Mouse (Mus musculus): ENCODE measurements around the gene Tmem88b. TPM values are rescaled to one million over a fixed set of nuclear protein-coding genes. Genes with fewer than 3 reads are reported as not detected.

The Tmem88b gene
- total and polyA plus RNA-seq, 3 experiments = 0.19 to 0.32 TPM; not detected in 1

DNA sequence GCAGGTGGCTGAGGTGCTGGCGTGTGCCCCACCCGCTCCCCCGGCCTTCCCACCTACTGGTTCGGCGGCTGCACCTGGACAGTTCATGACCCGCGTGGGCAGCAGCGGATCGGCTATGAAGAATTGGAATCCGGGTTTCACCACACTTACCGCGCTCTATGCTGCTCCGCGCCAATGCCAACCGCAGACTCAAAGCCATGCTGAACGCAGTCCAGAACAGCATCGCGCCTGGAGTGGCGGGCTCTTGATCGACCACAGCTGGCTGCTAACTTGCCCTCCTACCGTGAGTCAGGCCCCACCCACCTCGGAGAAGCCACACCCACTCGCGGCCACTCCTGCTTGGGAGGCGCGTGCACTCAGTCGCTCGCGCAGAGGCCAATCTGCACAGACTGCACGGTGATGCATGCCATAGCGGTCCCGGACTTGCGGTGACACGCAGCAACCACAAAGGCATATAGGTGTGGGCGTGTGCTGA lies 11.4 kb downstream of the Tmem88b start, which contains the start of gene Vwa1:
Gene Vwa1 (minus strand): TSS at position 419 of the 475 bp plus-strand sequence.
- H3K4me3 ChIP-seq (ENCODE audit: control insufficient read depth in 1 of 2, insufficient read depth in 1 of 2, low read depth in 2 of 2, low read length in 2 of 2) = peak within 1 kb of the TSS; percentile 4 to 38; a peak in 2 of 4 replicates
- no peak within 1 kb of the TSS for H3K27ac ChIP-seq (ENCODE audit: control insufficient read depth, low read depth, low read length)
- H3K79me2 ChIP-seq (ENCODE audit: control insufficient read depth, insufficient read depth, low read length, poor library complexity) = peaks cover 3% of the 10 kb centered on the region; the same call in 1 of the 2 replicates
- peak within 1 kb of the TSS; percentile 24; the same call in 1 of the 2 replicates for H3K9ac ChIP-seq (ENCODE audit: control insufficient read depth, low read depth, low read length, poor library complexity, severe bottlenecking)
- H3K4me1 ChIP-seq (ENCODE audit: control insufficient read depth in 1 of 2, insufficient read depth in 2 of 2, low read length in 2 of 2) = peaks cover 6 to 30% of the 10 kb centered on the region in 2 experiments
- H3K27me3 ChIP-seq (ENCODE audit: control insufficient read depth in 1 of 2, insufficient read depth in 2 of 2, low read length in 2 of 2) = no peaks in the 10 kb centered on the region
- TF ChIP-seq CHD2 (IDR thresholded peaks at IDR 0.05; ENCODE audit: low read length) (no peak), UBTF (IDR thresholded peaks at IDR 0.05; ENCODE audit: borderline replicate concordance, insufficient read depth, low read depth, low read length) (no peak), POLR2A (IDR thresholded peaks at IDR 0.05; ENCODE audit: control insufficient read depth in 1 of 2, insufficient read depth in 1 of 2, low read depth in 1 of 2, low read length in 2 of 2, poor library complexity in 1 of 2) (no peak), SIN3A (IDR thresholded peaks at IDR 0.05; ENCODE audit: low read length) (peak; percentile 38; the same call in 1 of the 2 replicates), NRF1 (IDR thresholded peaks at IDR 0.05; ENCODE audit: insufficient read depth, low read depth, low read length, poor library complexity, severe bottlenecking) (peak; percentile 19; the same call in 1 of the 2 replicates), POLR2AphosphoS2 (IDR thresholded peaks at IDR 0.05; ENCODE audit: low read length) (no peak), CHD1 (IDR thresholded peaks at IDR 0.05; ENCODE audit: low read depth, low read length) (no peak), CTCF (IDR thresholded peaks at IDR 0.05 in 2 of 3, conservative IDR thresholded peaks at IDR 0.05 in 1 of 3; ENCODE audit: control insufficient read depth in 1 of 3, insufficient read depth in 1 of 3, low read depth in 2 of 3, low read length in 3 of 3, poor library complexity in 1 of 3, severe bottlenecking in 1 of 3) (no peak), MAZ (IDR thresholded peaks at IDR 0.05; ENCODE audit: low read depth, low read length) (no peak), MEF2A (IDR thresholded peaks at IDR 0.05; ENCODE audit: extremely low read depth, insufficient replicate concordance, low read depth, low read length, poor library complexity, severe bottlenecking) (no peak), ZC3H11A (IDR thresholded peaks at IDR 0.05; ENCODE audit: low read depth, low read length) (no peak), MAX (IDR thresholded peaks at IDR 0.05; ENCODE audit: low read length) (peak; percentile 57; the same call in 1 of the 2 replicates), POLR2AphosphoS5 (IDR thresholded peaks at IDR 0.05; ENCODE audit: borderline replicate concordance, low read depth, low read length) (no peak), ELF1 (IDR thresholded peaks at IDR 0.05; ENCODE audit: low read depth, low read length) (no peak)
- peak; percentile 83 for DNase-seq (ENCODE audit: low read depth, low spot score)
- peaks cover 0 to 8% of the 10 kb centered on the region in 2 experiments; a peak in 2 of 4 replicates for H3K36me3 ChIP-seq (ENCODE audit: control insufficient read depth in 1 of 2, insufficient read depth in 2 of 2, low read length in 2 of 2)
- H3K9me3 ChIP-seq (replicated peaks; ENCODE audit: insufficient read depth, low read length) = no peaks in the 10 kb centered on the region

DNA sequence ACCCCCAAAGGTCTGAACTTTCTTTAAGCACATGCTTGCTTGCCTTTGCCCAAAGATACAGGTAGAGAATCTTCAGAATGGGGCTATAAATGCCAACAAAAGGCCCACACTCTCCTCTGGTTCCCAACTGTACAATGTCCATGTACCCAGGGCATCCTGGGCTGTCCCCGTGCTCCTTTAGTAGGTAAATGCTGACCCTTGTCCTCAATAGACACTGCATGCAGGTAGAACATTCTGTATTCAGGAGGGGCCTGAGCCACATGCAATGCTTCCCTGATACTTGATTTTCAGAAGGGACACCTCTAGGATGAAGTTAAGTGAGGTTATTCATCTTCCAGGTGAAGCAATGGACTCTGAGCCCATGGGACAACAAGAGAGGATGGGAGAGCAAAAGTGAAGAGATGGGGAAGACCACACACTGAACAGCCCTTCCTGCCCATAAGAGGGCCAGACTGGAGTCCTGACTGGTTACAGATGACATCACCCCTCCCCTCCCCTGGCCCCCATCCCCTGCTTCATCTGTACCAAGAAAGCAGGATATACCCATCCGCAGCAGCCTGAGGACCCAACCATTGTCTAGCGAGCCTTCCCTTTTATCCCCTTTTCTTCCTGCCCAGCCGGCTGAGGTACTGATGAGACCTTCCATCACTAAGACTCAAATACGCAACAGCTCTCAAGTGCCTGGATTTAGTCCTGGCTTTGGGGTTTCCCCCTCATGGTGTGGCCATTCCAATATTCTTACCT lies 12.2 kb downstream of the Tmem88b start:
- Histone ChIP-seq H3K79me2 (ENCODE audit: control insufficient read depth, insufficient read depth, low read length, poor library complexity) (peaks cover 3% of the 10 kb centered on the region; the same call in 1 of the 2 replicates), H3K36me3 (ENCODE audit: control insufficient read depth in 1 of 2, insufficient read depth in 2 of 2, low read length in 2 of 2) (peaks cover 0 to 8% of the 10 kb centered on the region in 2 experiments; a peak in 2 of 4 replicates), H3K9me3 (replicated peaks; ENCODE audit: insufficient read depth, low read length) (no peaks in the 10 kb centered on the region), H3K27me3 (ENCODE audit: control insufficient read depth in 1 of 2, insufficient read depth in 2 of 2, low read length in 2 of 2) (no peaks in the 10 kb centered on the region), H3K9ac (ENCODE audit: control insufficient read depth, low read depth, low read length, poor library complexity, severe bottlenecking) (no peak overlapping the region), H3K4me1 (ENCODE audit: control insufficient read depth in 1 of 2, insufficient read depth in 2 of 2, low read length in 2 of 2) (peaks cover 6 to 31% of the 10 kb centered on the region in 2 experiments), H3K27ac (ENCODE audit: control insufficient read depth, low read depth, low read length) (no peak overlapping the region), H3K4me3 (ENCODE audit: control insufficient read depth in 1 of 2, insufficient read depth in 1 of 2, low read depth in 2 of 2, low read length in 2 of 2) (no peak overlapping the region)
- DNase-seq (ENCODE audit: low read depth, low spot score) = no peak
- TF ChIP-seq ETS1 (IDR thresholded peaks at IDR 0.05; ENCODE audit: low read depth, low read length) (no peak), E2F4 (IDR thresholded peaks at IDR 0.05; ENCODE audit: borderline replicate concordance, low read depth, low read length) (no peak), CHD2 (IDR thresholded peaks at IDR 0.05; ENCODE audit: low read length) (no peak), HCFC1 (IDR thresholded peaks at IDR 0.05; ENCODE audit: low read depth, low read length) (no peak), TCF12 (IDR thresholded peaks at IDR 0.05; ENCODE audit: low read depth, low read length) (no peak), GABPA (IDR thresholded peaks at IDR 0.05; ENCODE audit: low read depth, low read length) (no peak), POLR2AphosphoS5 (IDR thresholded peaks at IDR 0.05; ENCODE audit: borderline replicate concordance, low read depth, low read length) (no peak), UBTF (IDR thresholded peaks at IDR 0.05; ENCODE audit: borderline replicate concordance, insufficient read depth, low read depth, low read length) (no peak), RCOR1 (IDR thresholded peaks at IDR 0.05; ENCODE audit: low read depth, low read length) (no peak), JUND (IDR thresholded peaks at IDR 0.05; ENCODE audit: low read depth, low read length) (no peak), MYB (IDR thresholded peaks at IDR 0.05; ENCODE audit: low read depth, low read length) (no peak)
